ENCODE assay signal across 26 mouse cellular contexts in genomic region chr9:79516384-79516783, GRCm38 (mm10).
DNase-seq lines count a peak whose midpoint lies in the region; ATAC-seq and TF ChIP-seq lines count a peak whose summit lies in the region.
"Had no signal": no experiment of that assay in that cellular context is flagged by ENCODE, and none has a peak within 500 bp of the region (broad histone marks: within the 10 kb centered on the region; RNA-seq: fewer than 3 reads in every experiment).

No protein-coding gene starts in this region.

- H3K4me1 ChIP-seq in kidney, postnatal 0 days (replicated peaks; ENCODE audit: insufficient read depth, low read length) = no peaks in the 10 kb centered on the region
- no peaks in the 10 kb centered on the region for H3K4me1 ChIP-seq in lung, postnatal 0 days (ENCODE audit: insufficient read depth, low read depth, low read length)
- H3K4me1 ChIP-seq in hindbrain, embryonic 12.5 days = no peaks in the 10 kb centered on the region
- H3K4me1 ChIP-seq: embryonic facial prominence, embryonic 10.5 days; forebrain, embryonic 12.5 days; forebrain, embryonic 15.5 days; hindbrain, embryonic 15.5 days had no signal

- 42% methylated on average over 7 of the region's 7 CpGs for WGBS in kidney, postnatal 0 days
- WGBS in lung, postnatal 0 days = 62% methylated on average over 7 of the region's 7 CpGs
- 88% methylated on average over 7 of the region's 7 CpGs for WGBS in hindbrain, embryonic 12.5 days

- TF ChIP-seq EP300 in lung, postnatal 0 days (IDR thresholded peaks at IDR 0.05) = no peak

- H3K36me3 ChIP-seq in kidney, postnatal 0 days (ENCODE audit: insufficient read depth, low read length) = no peaks in the 10 kb centered on the region
- H3K36me3 ChIP-seq in lung, postnatal 0 days (ENCODE audit: insufficient read depth, low read length) = no peaks in the 10 kb centered on the region
- H3K36me3 ChIP-seq in hindbrain, embryonic 12.5 days = no peaks in the 10 kb centered on the region
- H3K36me3 ChIP-seq: embryonic facial prominence, embryonic 10.5 days; embryonic facial prominence, embryonic 13.5 days; forebrain, embryonic 12.5 days; forebrain, embryonic 15.5 days; heart, embryonic 10.5 days; heart, embryonic 13.5 days; hindbrain, embryonic 15.5 days had no signal

- no peaks in the 10 kb centered on the region for H3K27me3 ChIP-seq in kidney, postnatal 0 days (ENCODE audit: insufficient read depth, low read length)
- no peaks in the 10 kb centered on the region for H3K27me3 ChIP-seq in lung, postnatal 0 days (replicated peaks; ENCODE audit: insufficient read depth, low read length)
- no peaks in the 10 kb centered on the region for H3K27me3 ChIP-seq in hindbrain, embryonic 12.5 days
- H3K27me3 ChIP-seq: embryonic facial prominence, embryonic 13.5 days; forebrain, embryonic 12.5 days; forebrain, embryonic 15.5 days; heart, embryonic 13.5 days; hindbrain, embryonic 15.5 days; Patski had no signal

- no peak overlapping the region for H3K9ac ChIP-seq in kidney, postnatal 0 days (ENCODE audit: low read depth, low read length)
- no peak overlapping the region for H3K9ac ChIP-seq in lung, postnatal 0 days (replicated peaks; ENCODE audit: low read depth)
- H3K9ac ChIP-seq in hindbrain, embryonic 12.5 days = no peak overlapping the region
- H3K9ac ChIP-seq: embryonic facial prominence, embryonic 13.5 days; forebrain, embryonic 12.5 days; forebrain, embryonic 15.5 days; heart, embryonic 13.5 days; hindbrain, embryonic 15.5 days had no signal

- H3K4me2 ChIP-seq in kidney, postnatal 0 days (ENCODE audit: low read length) = no peak overlapping the region
- no peak overlapping the region for H3K4me2 ChIP-seq in lung, postnatal 0 days (replicated peaks; ENCODE audit: low read depth, low read length)
- no peak overlapping the region for H3K4me2 ChIP-seq in hindbrain, embryonic 12.5 days (replicated peaks)
- H3K4me2 ChIP-seq: embryonic facial prominence, embryonic 13.5 days; forebrain, embryonic 12.5 days; forebrain, embryonic 15.5 days; heart, embryonic 13.5 days; hindbrain, embryonic 15.5 days had no signal

- TF ChIP-seq CTCF in kidney, postnatal 0 days (IDR thresholded peaks at IDR 0.05; ENCODE audit: low read depth) = no peak
- no peak for TF ChIP-seq CTCF in lung, postnatal 0 days (IDR thresholded peaks at IDR 0.05)

- DNase-seq in kidney, postnatal 0 days (ENCODE audit: low spot score) = peak; percentile 36
- no peak for DNase-seq in kidney, postnatal 14 days
- peak; percentile 76 for DNase-seq in lung, postnatal 0 days (ENCODE audit: low spot score)
- DNase-seq in lung, postnatal 25 days (ENCODE audit: low spot score) = peak; percentile 44
- DNase-seq in Muller cell, postnatal 12 days (ENCODE audit: inconsistent ontology term) = no peak
- DNase-seq: adrenal gland, postnatal 10 days; adrenal gland, postnatal 36 days; cerebellum, adult 2 months; cerebellum, postnatal 10 days; cerebellum, postnatal 36 days; embryo, embryonic 11 days; gastrocnemius, postnatal 10 days; gastrocnemius, postnatal 36 days; heart, adult 2 months; heart, postnatal 14 days; heart, postnatal 4 days had no signal

- no peak overlapping the region for H3K27ac ChIP-seq in kidney, postnatal 0 days
- H3K27ac ChIP-seq in lung, postnatal 0 days (ENCODE audit: low read length) = no peak overlapping the region
- no peak overlapping the region for H3K27ac ChIP-seq in hindbrain, embryonic 12.5 days
- H3K27ac ChIP-seq: embryonic facial prominence, embryonic 10.5 days; embryonic facial prominence, embryonic 13.5 days; forebrain, embryonic 12.5 days; forebrain, embryonic 15.5 days; heart, adult 2 months; heart, embryonic 10.5 days; heart, embryonic 13.5 days; hindbrain, embryonic 15.5 days had no signal

- no peak overlapping the region for H3K4me3 ChIP-seq in kidney, postnatal 0 days (replicated peaks; ENCODE audit: low read depth, low read length)
- no peak overlapping the region for H3K4me3 ChIP-seq in lung, postnatal 0 days (ENCODE audit: low read depth, low read length)
- no peak overlapping the region for H3K4me3 ChIP-seq in hindbrain, embryonic 12.5 days
- H3K4me3 ChIP-seq: embryonic facial prominence, embryonic 10.5 days; embryonic facial prominence, embryonic 13.5 days; erythroblast, embryonic 14.5 days; forebrain, embryonic 12.5 days; forebrain, embryonic 15.5 days; heart, adult 2 months; heart, embryonic 10.5 days; heart, embryonic 13.5 days; hindbrain, embryonic 15.5 days had no signal

- H3K9me3 ChIP-seq in kidney, postnatal 0 days (replicated peaks; ENCODE audit: low read length) = no peaks in the 10 kb centered on the region
- no peaks in the 10 kb centered on the region for H3K9me3 ChIP-seq in lung, postnatal 0 days (ENCODE audit: low read length)
- no peaks in the 10 kb centered on the region for H3K9me3 ChIP-seq in hindbrain, embryonic 12.5 days (replicated peaks)
- H3K9me3 ChIP-seq: embryonic facial prominence, embryonic 10.5 days; embryonic facial prominence, embryonic 13.5 days; forebrain, embryonic 12.5 days; forebrain, embryonic 15.5 days; heart, embryonic 10.5 days; heart, embryonic 13.5 days; hindbrain, embryonic 15.5 days had no signal

- no peak for ATAC-seq in kidney, postnatal 0 days (replicated peaks; ENCODE audit: low FRiP score, low read depth)
- peak; percentile 65 for ATAC-seq in lung, postnatal 0 days
- ATAC-seq in hindbrain, embryonic 12.5 days (ENCODE audit: low FRiP score) = no peak
- ATAC-seq: forebrain, embryonic 15.5 days; Patski had no signal

Comparison
In these comparisons a context has a peak if more than half of its experiments do, and no peak if none do; other contexts are left out.
1. DNase-seq: peak in kidney, postnatal 0 days (single experiment), lung, postnatal 0 days (single experiment) and lung, postnatal 25 days (single experiment); none in kidney, postnatal 14 days (single experiment) and Muller cell, postnatal 12 days (single experiment).